Mouse (Mus musculus): Measurements from ENCODE around the gene Cst11. TPM values are rescaled to one million over a fixed set of nuclear protein-coding genes. Genes with fewer than 3 reads are reported as not detected.

Cst11 gene
- polyA plus RNA-seq, 1 experiment, result not detected

GRCm38 (mm10) chr2:148754310-148754846 lies 16.9 kb downstream of the Cst11 start:
- TF ChIP-seq CTCF (IDR thresholded peaks at IDR 0.05; ENCODE audit: control insufficient read depth, insufficient read depth, low read length) (no peak), POLR2A (IDR thresholded peaks at IDR 0.05; ENCODE audit: borderline replicate concordance, control insufficient read depth, low read depth, low read length) (no peak)
- no peaks in the 10 kb centered on the region; the same call in 1 of the 2 replicates for H3K4me1 ChIP-seq (ENCODE audit: control insufficient read depth, insufficient read depth, low read length)
- WGBS, result 3% methylated on average over 1 of the region's 1 CpGs
- no peak overlapping the region for H3K27ac ChIP-seq (ENCODE audit: control insufficient read depth, insufficient read depth, low read depth, low read length, poor library complexity)
- no peak overlapping the region for H3K4me3 ChIP-seq (replicated peaks; ENCODE audit: control insufficient read depth, low read depth, low read length)

- Histone ChIP-seq H3K4me3 (replicated peaks; ENCODE audit: control insufficient read depth, low read depth, low read length) (no peak overlapping the region), H3K27ac (ENCODE audit: control insufficient read depth, insufficient read depth, low read depth, low read length, poor library complexity) (no peak overlapping the region), H3K4me1 (ENCODE audit: control insufficient read depth, insufficient read depth, low read length) (no peaks in the 10 kb centered on the region; the same call in 1 of the 2 replicates)
- WGBS, result 15% methylated on average over 15 of the region's 15 CpGs
- TF ChIP-seq POLR2A (IDR thresholded peaks at IDR 0.05; ENCODE audit: borderline replicate concordance, control insufficient read depth, low read depth, low read length) (no peak), CTCF (IDR thresholded peaks at IDR 0.05; ENCODE audit: control insufficient read depth, insufficient read depth, low read length) (peak; percentile 16; the same call in 1 of the 2 replicates)
Observed at GRCm38 (mm10) chr2:148751893-148752813, 19.1 kb downstream of the Cst11 start.

- no peak within 1 kb of the TSS for H3K27ac ChIP-seq (ENCODE audit: control insufficient read depth, insufficient read depth, low read depth, low read length, poor library complexity)
- 84% methylated on average over 1 of the region's 1 CpGs for WGBS
Observed at GRCm38 (mm10) chr2:148750058-148750457, 21.2 kb downstream of the Cst11 start, which contains the start of gene Cstl1. Gene Cstl1 (plus strand): TSS chr2:148750358.

GRCm38 (mm10) chr2:148743846-148744407 lies 27.4 kb downstream of the Cst11 start:
- Histone ChIP-seq H3K4me1 (ENCODE audit: control insufficient read depth, insufficient read depth, low read length) (no peaks in the 10 kb centered on the region; the same call in 1 of the 2 replicates), H3K27ac (ENCODE audit: control insufficient read depth, insufficient read depth, low read depth, low read length, poor library complexity) (no peak overlapping the region), H3K4me3 (replicated peaks; ENCODE audit: control insufficient read depth, low read depth, low read length) (no peak overlapping the region)
- TF ChIP-seq POLR2A (IDR thresholded peaks at IDR 0.05; ENCODE audit: borderline replicate concordance, control insufficient read depth, low read depth, low read length) (no peak), CTCF (IDR thresholded peaks at IDR 0.05; ENCODE audit: control insufficient read depth, insufficient read depth, low read length) (no peak)
- WGBS, result 68% methylated on average over 3 of the region's 3 CpGs

More at GRCm38 (mm10) chr2:148750058-148750457, 21.2 kb downstream of the Cst11 start, which contains the start of gene Cstl1:
- TF ChIP-seq POLR2A (IDR thresholded peaks at IDR 0.05; ENCODE audit: borderline replicate concordance, control insufficient read depth, low read depth, low read length), result no peak
- no peak for TF ChIP-seq CTCF (IDR thresholded peaks at IDR 0.05; ENCODE audit: control insufficient read depth, insufficient read depth, low read length)
- Histone ChIP-seq H3K4me3 (replicated peaks; ENCODE audit: control insufficient read depth, low read depth, low read length) (no peak within 1 kb of the TSS), H3K4me1 (ENCODE audit: control insufficient read depth, insufficient read depth, low read length) (no peaks in the 10 kb centered on the region; the same call in 1 of the 2 replicates)

- no peak overlapping the region for H3K4me3 ChIP-seq (replicated peaks; ENCODE audit: control insufficient read depth, low read depth, low read length)
- TF ChIP-seq CTCF (IDR thresholded peaks at IDR 0.05; ENCODE audit: control insufficient read depth, insufficient read depth, low read length) (no peak), POLR2A (IDR thresholded peaks at IDR 0.05; ENCODE audit: borderline replicate concordance, control insufficient read depth, low read depth, low read length) (no peak)
- 73% methylated on average over 3 of the region's 3 CpGs for WGBS
- no peaks in the 10 kb centered on the region; the same call in 1 of the 2 replicates for H3K4me1 ChIP-seq (ENCODE audit: control insufficient read depth, insufficient read depth, low read length)
- H3K27ac ChIP-seq (ENCODE audit: control insufficient read depth, insufficient read depth, low read depth, low read length, poor library complexity), result no peak overlapping the region
Observed at GRCm38 (mm10) chr2:148743001-148743400, 28.3 kb downstream of the Cst11 start.

GRCm38 (mm10) chr2:148732327-148733000 lies 38.8 kb downstream of the Cst11 start, which contains the start of gene Napb:
Gene Napb (minus strand): TSS chr2:148732467.
- peak within 1 kb of the TSS; percentile 78 for H3K4me3 ChIP-seq (replicated peaks; ENCODE audit: control insufficient read depth, low read depth, low read length)
- 4% methylated on average over 18 of the region's 18 CpGs for WGBS
- H3K4me1 ChIP-seq (ENCODE audit: control insufficient read depth, insufficient read depth, low read length), result no peaks in the 10 kb centered on the region; the same call in 1 of the 2 replicates
- no peak within 1 kb of the TSS; the same call in 1 of the 2 replicates for H3K27ac ChIP-seq (ENCODE audit: control insufficient read depth, insufficient read depth, low read depth, low read length, poor library complexity)
- TF ChIP-seq CTCF (IDR thresholded peaks at IDR 0.05; ENCODE audit: control insufficient read depth, insufficient read depth, low read length) (no peak), POLR2A (IDR thresholded peaks at IDR 0.05; ENCODE audit: borderline replicate concordance, control insufficient read depth, low read depth, low read length) (peak; percentile 49; the same call in 1 of the 2 replicates)

GRCm38 (mm10) chr2:148731614-148732326 lies 39.5 kb downstream of the Cst11 start:
- TF ChIP-seq POLR2A (IDR thresholded peaks at IDR 0.05; ENCODE audit: borderline replicate concordance, control insufficient read depth, low read depth, low read length) (no peak), CTCF (IDR thresholded peaks at IDR 0.05; ENCODE audit: control insufficient read depth, insufficient read depth, low read length) (no peak)
- Histone ChIP-seq H3K4me3 (replicated peaks; ENCODE audit: control insufficient read depth, low read depth, low read length) (peak overlapping the region; percentile 78), H3K4me1 (ENCODE audit: control insufficient read depth, insufficient read depth, low read length) (no peaks in the 10 kb centered on the region; the same call in 1 of the 2 replicates), H3K27ac (ENCODE audit: control insufficient read depth, insufficient read depth, low read depth, low read length, poor library complexity) (no peak overlapping the region; the same call in 1 of the 2 replicates)
- WGBS, result 3% methylated on average over 35 of the region's 35 CpGs
